Mouse (Mus musculus) embryo, embryonic 10 days (tissue): ENCODE data around the gene Gsdme.

ENCODE experiments used
- DNase-seq: peaks from one replicate; pipeline ENCODE4 v3.0.0-alpha.2; 2015; ENCODE audit warnings: low spot score

Gene Gsdme

DNA sequence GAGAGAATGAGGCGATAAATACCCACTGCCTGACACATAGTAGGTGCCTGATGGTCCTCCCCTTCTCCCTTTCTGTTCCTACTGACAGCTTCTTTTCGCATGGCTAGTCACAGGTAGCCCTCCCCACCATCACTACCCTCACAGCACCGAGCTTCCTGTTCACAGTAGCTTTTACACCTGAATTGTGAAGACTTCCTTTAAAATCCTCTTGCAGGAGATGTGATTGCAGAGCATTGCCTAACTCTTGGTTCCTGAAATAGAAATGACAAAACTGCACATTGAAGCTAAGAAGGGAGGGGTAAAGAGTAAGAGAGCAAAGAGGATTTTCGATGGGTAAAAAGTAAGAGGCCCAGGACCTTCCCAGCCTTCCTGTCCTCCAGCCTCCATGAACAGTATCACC, 18.7 kb downstream of the Gsdme start:
- DNase-seq = no peak

- no peak for DNase-seq
These were observed 19.5 kb downstream of the Gsdme start for GRCm38 (mm10) chr6:50244126-50244525.

GRCm38 (mm10) chr6:50240437-50240836, 23.2 kb downstream of the Gsdme start:
- no peak for DNase-seq

- no peak for DNase-seq
These were observed 23.8 kb downstream of the Gsdme start for GRCm38 (mm10) chr6:50239902-50240301.

- DNase-seq = no peak
These were observed 25.7 kb downstream of the Gsdme start for GRCm38 (mm10) chr6:50237963-50238362.

GRCm38 (mm10) chr6:50232984-50233383, 30.7 kb downstream of the Gsdme start:
- DNase-seq = no peak

DNA sequence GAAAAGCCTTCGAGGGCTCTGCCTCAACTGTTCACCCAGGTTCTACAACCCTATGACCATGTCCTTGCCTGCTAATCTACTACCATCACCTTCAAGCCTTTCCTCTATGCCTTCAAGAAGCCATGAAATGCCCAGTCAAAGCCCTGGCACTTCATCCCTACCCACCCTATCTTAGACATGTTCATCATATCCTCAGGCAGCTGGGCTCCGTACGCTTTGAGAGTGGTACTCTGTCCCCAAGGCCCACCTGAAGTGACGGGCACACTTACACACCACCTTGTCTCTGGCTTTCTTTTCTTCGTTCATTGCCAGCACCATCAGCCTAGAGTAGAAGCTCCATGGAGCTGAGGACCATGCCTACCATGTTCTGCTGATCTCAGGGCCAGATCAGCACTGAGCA, 32.4 kb downstream of the Gsdme start:
- DNase-seq = no peak

GRCm38 (mm10) chr6:50228180-50228579, 35.5 kb downstream of the Gsdme start:
- peak; percentile 16 for DNase-seq

- no peak for DNase-seq
These were observed 38.4 kb downstream of the Gsdme start for GRCm38 (mm10) chr6:50225232-50225631.

GRCm38 (mm10) chr6:50223606-50224005, 40.1 kb downstream of the Gsdme start:
- DNase-seq = no peak

DNA sequence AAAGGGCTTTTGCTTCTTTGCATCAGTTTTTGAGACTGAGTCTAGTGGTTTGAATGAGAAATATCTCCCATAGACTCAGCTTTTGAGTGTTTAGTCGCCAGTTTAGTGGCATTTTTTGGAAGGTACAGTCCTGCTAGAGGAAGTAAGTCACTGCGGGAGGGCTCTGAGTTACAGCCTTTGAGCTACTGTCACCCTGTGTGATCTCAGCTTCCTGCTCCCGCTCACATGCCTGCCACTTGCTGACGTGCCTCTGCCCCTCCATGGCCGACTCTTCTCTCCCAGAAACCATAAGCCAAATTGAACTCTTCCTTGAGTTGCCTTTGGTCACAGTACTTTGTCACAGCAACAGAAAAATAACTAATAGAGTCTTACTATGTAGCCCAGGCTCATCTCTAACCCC, 40.7 kb downstream of the Gsdme start:
- no peak for DNase-seq

DNA sequence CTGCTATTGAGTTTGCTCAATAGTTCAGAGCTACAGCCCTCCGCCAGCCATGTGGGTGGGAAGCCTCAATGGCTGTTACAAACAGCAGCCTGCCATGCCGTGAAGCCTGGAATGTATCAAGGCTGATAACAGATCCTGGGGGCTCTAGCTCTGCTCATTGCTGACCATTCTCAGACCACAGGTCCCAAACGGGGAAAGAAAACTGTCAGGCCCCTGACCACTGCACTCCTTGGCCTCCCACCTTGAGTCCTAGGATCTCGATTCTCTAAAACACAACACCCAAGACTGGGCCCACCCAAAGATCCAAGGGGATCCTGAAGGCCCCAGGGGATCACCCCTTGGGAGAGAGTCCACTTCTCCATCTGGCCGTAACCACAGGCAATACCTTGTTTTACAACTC, 41.3 kb downstream of the Gsdme start:
- no peak for DNase-seq

DNA sequence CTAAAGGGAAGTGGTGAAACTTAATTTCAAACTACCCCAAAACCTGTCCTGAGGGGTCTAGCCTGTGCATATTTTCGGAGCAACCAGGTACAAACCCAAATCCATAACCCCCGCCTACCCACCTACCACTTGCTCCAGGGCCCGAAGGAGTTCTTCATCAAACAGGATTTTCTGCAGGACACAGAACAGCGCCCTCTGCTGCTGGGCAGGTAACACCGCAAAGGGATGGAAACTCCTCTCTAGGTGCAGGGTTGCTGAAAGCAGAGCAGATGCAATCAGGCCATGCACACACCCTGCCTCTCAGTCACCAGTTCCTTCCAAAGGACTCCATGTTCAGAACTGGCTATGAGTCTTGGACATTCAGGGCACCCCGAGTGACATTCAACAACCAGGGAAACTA, 42.8 kb downstream of the Gsdme start:
- DNase-seq = peak; percentile 44

DNA sequence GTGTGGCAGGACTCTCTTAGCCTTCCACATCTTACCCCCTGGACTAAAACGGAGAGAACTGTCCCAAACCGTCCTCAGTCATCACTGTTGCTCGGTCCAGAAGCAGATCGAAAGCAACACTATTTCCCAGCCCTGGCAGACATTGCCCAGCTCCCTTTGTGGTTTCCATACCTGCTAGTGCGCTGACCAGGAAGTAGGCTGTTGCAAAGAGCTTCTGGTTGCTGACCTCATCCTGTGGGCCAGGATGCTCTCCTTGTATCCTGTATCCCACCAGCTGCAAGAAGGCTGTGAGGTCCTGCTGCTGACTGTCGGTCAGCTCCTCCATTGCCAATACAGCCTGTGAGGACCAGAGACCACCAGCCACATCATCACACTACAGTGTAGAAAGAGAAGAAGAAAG, 44.6 kb downstream of the Gsdme start:
- DNase-seq = no peak

DNA sequence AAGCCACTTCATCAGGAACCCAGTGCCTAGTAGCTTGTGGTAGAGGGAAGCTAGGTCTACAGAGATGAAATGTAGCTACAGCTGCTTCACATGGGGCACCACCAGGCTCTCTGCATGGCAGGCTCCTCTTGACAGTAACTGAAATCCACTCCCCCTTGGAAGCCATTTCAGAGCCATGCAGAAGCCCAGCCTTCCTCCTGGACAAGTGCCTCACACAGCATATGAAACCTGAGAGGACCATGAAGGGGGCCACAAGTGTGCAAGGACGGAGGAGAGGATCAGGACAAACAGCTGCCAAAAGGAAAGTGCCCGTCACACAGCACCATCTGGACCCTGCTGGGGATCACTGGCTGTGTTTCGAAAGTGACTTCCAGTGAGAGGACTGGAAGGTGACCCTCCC, 45.0 kb downstream of the Gsdme start:
- DNase-seq = no peak

DNA sequence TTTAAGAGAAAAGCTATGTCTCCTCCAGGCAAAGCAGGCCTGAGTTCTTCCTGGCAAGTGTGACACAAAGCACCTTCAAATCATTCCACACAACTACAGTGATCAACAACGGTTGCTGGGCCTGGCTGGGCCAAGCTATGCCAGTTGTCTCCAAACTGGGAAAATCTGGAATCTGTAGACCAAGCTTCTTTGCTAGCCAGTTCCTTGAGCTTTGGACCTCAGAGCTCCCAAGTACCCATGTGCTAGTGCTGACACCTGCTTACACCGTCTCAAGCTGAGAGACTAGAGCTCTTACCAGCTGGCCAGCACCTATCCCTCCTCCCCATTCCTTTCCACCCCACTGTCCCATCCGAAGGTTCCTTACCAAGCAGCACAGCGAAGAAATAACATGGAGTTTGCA, 47.7 kb downstream of the Gsdme start:
- no peak for DNase-seq

- DNase-seq = no peak
These were observed 48.3 kb downstream of the Gsdme start for GRCm38 (mm10) chr6:50215373-50215745.

DNA sequence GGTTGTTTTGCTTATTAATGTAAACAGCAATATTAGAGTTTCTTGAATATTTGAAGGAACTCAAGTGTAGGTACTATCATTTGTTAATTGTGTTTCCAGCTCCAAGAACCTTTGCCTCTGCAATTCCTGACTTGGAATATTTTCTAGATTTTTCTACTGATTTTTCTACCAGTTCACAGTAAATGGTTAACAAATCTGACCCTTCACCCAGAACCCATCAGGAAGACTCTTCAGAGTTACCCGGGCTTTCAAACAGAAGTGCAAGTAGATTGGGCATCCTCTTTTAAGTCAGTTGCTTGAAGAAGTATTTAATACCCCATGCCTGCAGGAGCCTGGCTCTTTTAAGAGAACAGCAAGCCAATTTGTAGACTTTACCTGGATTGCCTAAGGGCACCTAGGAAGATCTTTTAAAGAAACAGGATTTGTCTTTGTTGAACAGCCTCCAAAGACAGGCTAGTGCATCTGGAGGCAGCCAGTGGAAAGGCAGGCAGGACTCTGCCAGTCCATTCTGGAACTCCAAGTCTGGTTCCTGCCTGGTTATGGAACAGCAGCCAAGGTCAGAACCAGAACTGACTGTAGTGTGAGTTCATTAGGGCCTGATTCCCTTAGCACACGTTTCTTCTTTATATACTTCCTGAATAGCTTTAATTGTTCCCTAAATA, 48.8 kb downstream of the Gsdme start:
- no peak for DNase-seq

DNA sequence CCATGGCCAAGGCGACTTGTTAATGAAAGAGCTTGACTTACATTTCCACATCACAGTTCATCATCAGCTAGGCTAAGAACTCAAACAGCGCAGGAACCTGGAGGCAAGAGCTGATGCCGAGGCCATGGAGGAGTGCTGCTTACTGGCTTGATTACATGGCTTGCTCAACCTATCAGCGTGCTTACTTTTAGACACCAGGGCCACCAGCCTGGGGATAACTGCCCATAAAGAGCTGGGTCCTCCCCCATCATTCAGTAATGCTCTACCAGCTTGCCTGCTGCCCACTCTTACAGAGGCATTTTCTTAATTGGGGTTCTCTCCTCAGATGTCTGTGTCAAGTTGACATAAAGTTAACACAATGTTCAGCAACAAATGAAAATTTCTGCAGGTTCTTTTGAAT, 58.6 kb downstream of the Gsdme start:
- no peak for DNase-seq

- DNase-seq = no peak
These were observed 59.3 kb downstream of the Gsdme start for GRCm38 (mm10) chr6:50204356-50204755.

GRCm38 (mm10) chr6:50193851-50194250, 69.8 kb downstream of the Gsdme start:
- DNase-seq = no peak

DNA sequence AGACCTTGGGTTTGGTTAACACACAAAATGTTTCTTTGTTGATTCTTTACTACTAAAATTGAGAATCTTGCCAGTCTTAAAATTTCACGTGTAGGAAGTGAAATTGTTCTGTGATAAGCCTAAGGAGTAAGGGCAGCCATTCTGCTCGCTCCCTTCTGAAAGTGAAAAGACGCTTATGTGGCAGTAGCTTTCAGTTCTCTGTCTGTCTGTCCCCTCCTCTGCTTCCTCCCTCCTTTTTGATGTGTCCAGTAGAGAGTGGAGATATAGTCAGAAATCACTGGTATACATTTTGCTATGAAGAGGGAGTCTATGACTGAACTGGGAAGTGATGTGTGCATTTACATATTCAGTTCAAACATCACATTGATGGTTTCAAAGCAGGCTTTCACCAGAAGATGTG, 70.8 kb downstream of the Gsdme start:
- no peak for DNase-seq

GRCm38 (mm10) chr6:50192169-50192568, 71.5 kb downstream of the Gsdme start:
- no peak for DNase-seq

GRCm38 (mm10) chr6:50191605-50192004, 72.1 kb downstream of the Gsdme start:
- DNase-seq = no peak

GRCm38 (mm10) chr6:50189376-50189775, 74.3 kb downstream of the Gsdme start:
- DNase-seq = no peak
